Mouse (Mus musculus) CD4-positive naive resting alpha-beta T cell, adult 57 days (primary cell): ENCODE measurements around the gene Akp3. TPM values are rescaled to one million over a fixed set of nuclear protein-coding genes. Genes with fewer than 3 reads are reported as not detected.

Experiments used
- total RNA-seq: library from RNA; stranded (reverse); gene quantifications from one replicate; pipeline ENCODE4 v1.2.4, GENCODE M21; 2023

The Akp3 gene
- total RNA-seq, result not detected

GRCm38 (mm10) chr1:87124673-87125072, at the start of gene Akp3:
Gene Akp3 (plus strand): TSS chr1:87124973.

GRCm38 (mm10) chr1:87089828-87090227, 34.9 kb upstream of the Akp3 start, which contains the start of gene Alppl2:
Gene Alppl2 (minus strand): TSS chr1:87089928.

GRCm38 (mm10) chr1:87101411-87101810, 23.4 kb upstream of the Akp3 start, which contains the start of gene Alpi:
Gene Alpi (minus strand): TSS chr1:87101606.

GRCm38 (mm10) chr1:87156199-87156587, 31.4 kb downstream of the Akp3 start, which contains the start of gene Ecel1:
Gene Ecel1 (minus strand): TSS chr1:87156521.

Other genes with a start within 250 kb of the Akp3 start
- gene Alppl2, start 35.0 kb upstream of the Akp3 start, total RNA-seq, result not detected
- not detected for gene Alpi, start 23.4 kb upstream of the Akp3 start, total RNA-seq
- gene Ecel1, start 31.5 kb downstream of the Akp3 start, total RNA-seq, result not detected
- gene Prss56, start 58.3 kb downstream of the Akp3 start, total RNA-seq, result not detected
- gene Chrnd, start 65.6 kb downstream of the Akp3 start, total RNA-seq, result not detected
- gene Chrng, start 79.7 kb downstream of the Akp3 start, total RNA-seq, result not detected
- gene Eif4e2, start 88.9 kb downstream of the Akp3 start, total RNA-seq, result 132 TPM
- 1.3 TPM for gene Efhd1, start 139.4 kb downstream of the Akp3 start, total RNA-seq
- 127 TPM for gene Gigyf2, start 202.0 kb downstream of the Akp3 start, total RNA-seq